Mouse (Mus musculus) myocyte (in vitro differentiated cells): ENCODE data around the gene Serpinc1.

Source experiments
- CEBPB ChIP-seq: IDR thresholded peaks from 2 replicates; pipeline ENCODE4 v1.6.1; 2011; ENCODE audit warnings: mild to moderate bottlenecking, moderate library complexity; ENCODE audit not compliant: poor library complexity, insufficient read depth, severe bottlenecking
- E2F4 ChIP-seq: IDR thresholded peaks from one replicate; pipeline ENCODE4 v1.6.1; 2011; ENCODE audit warnings: mild to moderate bottlenecking, control low read depth, moderate library complexity; ENCODE audit not compliant: insufficient read depth
- MYOD1 ChIP-seq, 3 experiments: IDR thresholded peaks; one replicate each; pipeline ENCODE4 v1.6.1; 2011; ENCODE audit warnings: control low read depth in 2 of 3, low read depth in 2 of 3, mild to moderate bottlenecking in 2 of 3, moderate library complexity in 1 of 3; ENCODE audit not compliant: insufficient read length in 2 of 3, control insufficient read depth in 1 of 3
- MYOG ChIP-seq, 3 experiments: IDR thresholded peaks; one replicate each; pipeline ENCODE4 v1.6.1; 2011; ENCODE audit warnings: control low read depth in 2 of 3, low read depth in 2 of 3, mild to moderate bottlenecking in 2 of 3; ENCODE audit not compliant: insufficient read length in 2 of 3, control insufficient read depth in 1 of 3, insufficient read depth in 1 of 3
- POLR2A ChIP-seq: IDR thresholded peaks from one replicate; pipeline ENCODE4 v1.6.1; 2011; ENCODE audit warnings: low read depth, mild to moderate bottlenecking, control low read depth, moderate library complexity; ENCODE audit not compliant: insufficient read length
- POLR2AphosphoS2 ChIP-seq: IDR thresholded peaks from one replicate; pipeline ENCODE4 v1.6.1; 2011; ENCODE audit warnings: low read depth, control low read depth; ENCODE audit not compliant: insufficient read length
- REST ChIP-seq: IDR thresholded peaks from one replicate; pipeline ENCODE4 v1.6.1; 2011; ENCODE audit warnings: mild to moderate bottlenecking, control low read depth, moderate library complexity; ENCODE audit not compliant: insufficient read depth, insufficient read length
- TCF12 ChIP-seq: IDR thresholded peaks from one replicate; pipeline ENCODE4 v1.6.1; 2011; ENCODE audit warnings: mild to moderate bottlenecking, control low read depth; ENCODE audit not compliant: poor library complexity, insufficient read depth, severe bottlenecking
- TCF3 ChIP-seq: IDR thresholded peaks from one replicate; pipeline ENCODE4 v1.6.1; 2011; ENCODE audit warnings: low read depth, control low read depth; ENCODE audit not compliant: insufficient read length
- USF1 ChIP-seq: IDR thresholded peaks from one replicate; pipeline ENCODE4 v1.6.1; 2011; ENCODE audit warnings: low read depth, mild to moderate bottlenecking, control low read depth, moderate library complexity

DNA sequence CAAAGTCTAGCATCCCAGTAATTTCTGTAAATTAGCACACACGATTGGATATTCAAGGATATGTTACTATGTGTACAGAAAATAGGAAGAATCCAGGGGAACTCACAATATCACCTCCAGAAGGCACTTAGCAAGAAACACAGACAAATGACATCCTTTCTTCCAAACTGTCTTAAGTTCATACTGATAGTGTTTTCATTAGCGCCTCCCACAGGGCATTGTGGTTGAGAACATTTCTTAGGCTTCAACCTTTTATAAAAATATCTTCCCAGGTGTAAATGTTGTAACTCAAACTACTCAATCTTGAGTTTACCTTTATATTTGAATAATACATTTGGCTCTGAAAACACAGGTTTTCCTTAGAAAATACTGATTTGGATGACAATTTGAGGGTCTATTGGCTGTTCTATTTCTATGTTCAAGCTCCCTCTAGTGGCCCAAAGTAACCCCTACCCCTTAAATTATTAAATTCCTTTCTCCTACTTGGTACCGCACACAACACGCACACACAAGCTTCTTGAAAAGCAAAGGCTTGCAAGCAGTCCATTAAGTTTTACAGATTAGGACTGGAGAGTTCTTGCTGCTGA is 44.4 kb upstream of the Serpinc1 start:
- TF ChIP-seq CEBPB (no peak), POLR2AphosphoS2 (no peak), E2F4 (no peak), POLR2A (no peak), TCF3 (no peak), USF1 (no peak), REST (no peak), MYOD1 (IDR thresholded peaks at IDR 0.05; ENCODE audit: control insufficient read depth in 1 of 3, insufficient read length in 2 of 3, low read depth in 2 of 3) (no peak), TCF12 (no peak), MYOG (IDR thresholded peaks at IDR 0.05; ENCODE audit: control insufficient read depth in 1 of 3, insufficient read depth in 1 of 3, insufficient read length in 2 of 3, low read depth in 2 of 3) (no peak)
